Mouse (Mus musculus) liver, embryonic 14.5 days (tissue): ENCODE results near the gene Mest. TPM values are rescaled to one million over a fixed set of nuclear protein-coding genes. Genes with fewer than 3 reads are reported as not detected.

ENCODE experiments used
- ATAC-seq: fragments of 200-750 bp; cut with Nextera tagmentation; 2 replicates; pipeline ENCODE4 v1.8.0; 2017; ENCODE audit warnings: moderate number of reproducible peaks, mild to moderate bottlenecking, moderate library complexity; ENCODE audit not compliant: insufficient read depth
- DNase-seq, 3 experiments: peaks; one replicate each; pipeline ENCODE4 v3.0.0-alpha.2; 2012 to 2013; ENCODE audit warnings: low read depth in 3 of 3, low spot score in 3 of 3
- H3K27ac ChIP-seq: fragments of 300-500 bp; sonication (generic); 2 replicates; pipeline ENCODE4 v1.5.1; 2014; ENCODE audit warnings: moderate library complexity, mild to moderate bottlenecking, control low read depth, inconsistent platforms
- H3K27me3 ChIP-seq: fragments of 300-500 bp; sonication (generic); 2 replicates; pipeline ENCODE4 v1.6.1; 2014; ENCODE audit warnings: mild to moderate bottlenecking, low read length, moderate library complexity; ENCODE audit not compliant: control insufficient read depth, insufficient read depth
- H3K36me3 ChIP-seq: fragments of 300-500 bp; sonication (generic); replicated peaks from 2 replicates; pipeline ENCODE4 v1.6.1; 2014; ENCODE audit warnings: low read depth; ENCODE audit not compliant: control insufficient read depth, insufficient read depth
- H3K4me1 ChIP-seq, 2 experiments: fragments of 200-500 bp in 1 of 2; fragments of 300-500 bp in 1 of 2; sonication (generic) in 1 of 2; replicated peaks; 2 replicates each; pipeline ENCODE4 v1.6.1; 2012 to 2014; ENCODE audit warnings: antibody characterized with exemption in 1 of 2, inconsistent platforms in 1 of 2, low read length in 1 of 2; ENCODE audit not compliant: control insufficient read depth in 2 of 2, insufficient read depth in 2 of 2
- H3K4me2 ChIP-seq: fragments of 300-500 bp; sonication (generic); 2 replicates; pipeline ENCODE4 v1.6.1; 2014; ENCODE audit warnings: low read depth, mild to moderate bottlenecking, control low read depth, moderate library complexity
- H3K4me3 ChIP-seq, 2 experiments: fragments of 200-500 bp in 1 of 2; fragments of 300-500 bp in 1 of 2; sonication (generic) in 1 of 2; 2 replicates each; pipeline ENCODE4 v1.5.1; 2012 to 2014; ENCODE audit warnings: low read depth in 2 of 2, low read length in 2 of 2, mild to moderate bottlenecking in 2 of 2, control low read depth in 1 of 2, inconsistent platforms in 1 of 2, moderate library complexity in 1 of 2; ENCODE audit not compliant: insufficient read depth in 1 of 2
- H3K9ac ChIP-seq: fragments of 300-500 bp; sonication (generic); replicated peaks from 2 replicates; pipeline ENCODE4 v1.6.1; 2014; ENCODE audit warnings: mild to moderate bottlenecking, control low read depth, moderate library complexity
- H3K9me3 ChIP-seq: fragments of 300-500 bp; sonication (generic); 2 replicates; pipeline ENCODE4 v1.6.1; 2016; ENCODE audit warnings: low read length, mixed read lengths; ENCODE audit not compliant: control insufficient read depth
- CTCF ChIP-seq: IDR thresholded peaks from 2 replicates; pipeline ENCODE4 v1.5.1; 2016; ENCODE audit warnings: antibody characterized with exemption, low read depth, control low read depth
- EP300 ChIP-seq: IDR thresholded peaks from 2 replicates; pipeline ENCODE4 v1.6.1; 2016; ENCODE audit warnings: antibody characterized with exemption, low read depth
- WGBS: fragments of 180-500 bp; shearing (Covaris S2); extraction: QIAGEN DNeasy Blood & Tissue Kit; methylation state at CpG from one replicate; pipeline ENCODE4 v1.1.7; 2014; ENCODE audit not compliant: insufficient replicate concordance; 5-methylcytosine and 5-hydroxymethylcytosine counted together
- polyA plus RNA-seq, 2 experiments: library from polyadenylated mRNA; depleted of rRNA in 1 of 2; stranded (reverse) in 1 of 2; unstranded in 1 of 2; fragments of >200 nt; fragmentation: Nextera tagmentation in 1 of 2; extraction: Ambion mirVana in 1 of 2; gene quantifications; 2 replicates each; pipeline versions ENCODE4 v1.2.1 to v1.2.3; 2012 to 2014

Gene Mest
- polyA plus RNA-seq, 2 experiments = 116 to 169 TPM

DNA sequence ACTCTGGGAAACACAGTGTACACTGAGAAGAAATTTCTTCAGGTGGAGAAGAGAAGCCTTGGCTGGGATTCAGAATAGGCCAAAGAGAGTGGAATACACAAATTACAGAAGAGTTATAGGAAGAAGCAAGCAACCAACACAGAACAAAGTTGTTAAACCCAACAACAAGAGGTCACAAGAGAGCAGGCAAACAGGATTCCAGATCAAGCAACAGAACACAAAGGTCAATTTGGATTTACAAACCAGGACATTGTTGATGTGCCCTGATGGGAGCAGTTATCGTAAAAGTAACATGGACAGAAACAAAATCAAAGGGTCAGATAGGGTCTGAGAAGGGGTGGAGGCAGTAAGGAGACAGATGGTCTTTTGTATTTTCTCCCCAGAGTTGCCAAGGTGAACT lies 38.8 kb upstream of the Mest start:
- no peak for DNase-seq

DNA sequence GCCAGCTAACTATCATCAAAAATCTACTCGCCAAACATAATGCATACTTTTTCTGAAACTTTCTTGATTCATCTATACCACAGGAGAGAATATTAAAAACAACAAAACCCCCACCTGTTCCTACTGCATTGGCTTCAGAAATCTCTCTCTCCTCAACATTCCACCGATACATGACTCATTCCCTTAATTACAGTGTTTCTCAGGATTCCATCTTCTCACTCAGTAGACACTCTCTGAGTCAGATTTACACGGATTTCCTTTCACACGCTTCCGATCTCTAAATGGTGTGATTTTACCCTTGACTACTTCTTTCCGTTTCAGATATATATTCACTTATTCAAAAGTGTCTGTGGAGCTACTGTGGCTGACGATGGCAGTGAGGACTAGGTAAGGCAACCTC lies 36.1 kb upstream of the Mest start:
- Histone ChIP-seq H3K9ac (no peak overlapping the region), H3K36me3 (no peaks in the 10 kb centered on the region), H3K9me3 (no peaks in the 10 kb centered on the region), H3K27me3 (no peaks in the 10 kb centered on the region), H3K4me1 (peaks cover 2 to 10% of the 10 kb centered on the region in 2 experiments; a peak in 3 of 4 replicates), H3K4me2 (no peak overlapping the region), H3K4me3 (no peak overlapping the region), H3K27ac (no peak overlapping the region)
- 78% methylated on average over 7 of the region's 7 CpGs for WGBS
- TF ChIP-seq EP300 = no peak
- no peak for TF ChIP-seq CTCF
- DNase-seq (no peak), ATAC-seq (no peak)

More for the DNA sequence above, 38.8 kb upstream of the Mest start:
- Histone ChIP-seq H3K27me3 (no peaks in the 10 kb centered on the region), H3K4me3 (no peak overlapping the region), H3K9me3 (no peaks in the 10 kb centered on the region), H3K36me3 (no peaks in the 10 kb centered on the region), H3K4me1 (peaks cover 2 to 14% of the 10 kb centered on the region in 2 experiments; a peak in 3 of 4 replicates), H3K9ac (no peak overlapping the region), H3K27ac (no peak overlapping the region), H3K4me2 (no peak overlapping the region)
- 69% methylated on average over 1 of the region's 1 CpGs for WGBS
- TF ChIP-seq EP300 (no peak), CTCF (no peak)
- no peak for ATAC-seq

DNA sequence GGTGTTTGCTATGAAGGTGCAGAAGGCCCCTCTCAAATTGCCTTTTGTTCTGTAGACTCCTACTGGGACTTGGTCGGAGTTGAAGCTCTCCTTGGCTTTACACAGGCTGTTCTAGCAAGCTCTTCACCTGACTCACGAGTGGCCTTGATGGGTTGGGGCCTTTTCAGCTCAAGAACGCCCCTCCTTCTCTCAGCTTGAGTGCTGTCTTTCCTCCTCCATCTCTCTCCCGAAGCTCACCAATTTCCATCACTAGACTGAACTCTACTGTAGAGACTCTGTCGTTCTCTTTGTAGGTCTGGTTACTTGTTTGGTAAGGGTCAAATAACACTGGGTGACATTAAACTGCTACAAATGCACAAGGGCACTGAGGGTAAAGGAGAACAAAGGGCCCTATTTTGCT lies 30.5 kb upstream of the Mest start:
- ATAC-seq (0 out of 2 replicates have a peak, but pooled peaks have one; percentile 2), DNase-seq (no peak)
- WGBS = 59% methylated on average over 5 of the region's 5 CpGs
- Histone ChIP-seq H3K9me3 (no peaks in the 10 kb centered on the region), H3K4me1 (peaks cover 3 to 7% of the 10 kb centered on the region in 2 experiments), H3K9ac (peak overlapping the region; percentile 70), H3K36me3 (no peaks in the 10 kb centered on the region), H3K4me2 (peak overlapping the region; percentile 77), H3K27ac (no peak overlapping the region; the same call in 1 of the 2 replicates), H3K27me3 (no peaks in the 10 kb centered on the region), H3K4me3 (peak overlapping the region; percentile 71 to 96)
- TF ChIP-seq CTCF (no peak), EP300 (no peak)

DNA sequence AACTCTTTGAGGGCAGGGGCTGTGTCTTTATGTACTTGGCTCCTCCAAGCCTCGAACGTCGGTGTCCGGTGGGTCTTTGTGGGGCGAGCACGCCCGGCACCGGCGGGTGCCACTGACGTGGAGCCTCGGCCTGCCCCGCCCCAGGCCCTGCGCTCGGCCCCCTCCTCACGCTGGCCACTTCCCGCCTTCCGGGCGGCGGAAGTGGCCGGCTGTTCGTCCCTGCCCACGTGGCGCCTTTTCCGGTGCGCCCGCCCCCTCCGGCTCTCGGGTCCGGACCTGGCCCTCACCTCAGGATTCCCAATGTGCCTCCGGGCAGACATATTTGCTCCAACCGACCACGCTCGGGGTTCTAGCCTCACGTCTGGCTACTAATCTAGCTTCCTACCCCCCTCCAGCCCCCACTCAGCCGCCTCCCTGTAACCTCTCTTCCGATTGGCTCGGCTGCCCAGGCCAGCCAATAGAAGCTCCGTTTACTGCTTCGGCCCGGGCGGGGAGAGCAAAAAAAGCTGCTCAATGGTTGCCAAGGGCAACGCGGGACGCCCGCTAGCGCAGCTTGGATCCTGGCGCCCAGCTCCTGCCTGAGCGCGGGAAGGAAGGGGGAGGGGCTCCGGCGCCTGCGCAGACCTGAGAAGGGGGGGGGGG lies 29.9 kb upstream of the Mest start, which contains the start of gene Cep41:
Gene Cep41 (minus strand): TSS at position 400 of the 642 bp plus-strand sequence.
- Histone ChIP-seq H3K27me3 (no peaks in the 10 kb centered on the region), H3K27ac (peak within 1 kb of the TSS; percentile 18), H3K9ac (peak within 1 kb of the TSS; percentile 70), H3K4me1 (peaks cover 3 to 7% of the 10 kb centered on the region in 2 experiments), H3K9me3 (no peaks in the 10 kb centered on the region), H3K36me3 (no peaks in the 10 kb centered on the region), H3K4me3 (peak within 1 kb of the TSS; percentile 71 to 96), H3K4me2 (peak within 1 kb of the TSS; percentile 77)
- TF ChIP-seq EP300 = peak; percentile 50; the same call in 1 of the 2 replicates
- TF ChIP-seq CTCF = no peak
- ATAC-seq (peak; percentile 97), DNase-seq (peak; percentile 82 to 85 (median 84))
- under 1% methylated on average over 52 of the region's 52 CpGs for WGBS

DNA sequence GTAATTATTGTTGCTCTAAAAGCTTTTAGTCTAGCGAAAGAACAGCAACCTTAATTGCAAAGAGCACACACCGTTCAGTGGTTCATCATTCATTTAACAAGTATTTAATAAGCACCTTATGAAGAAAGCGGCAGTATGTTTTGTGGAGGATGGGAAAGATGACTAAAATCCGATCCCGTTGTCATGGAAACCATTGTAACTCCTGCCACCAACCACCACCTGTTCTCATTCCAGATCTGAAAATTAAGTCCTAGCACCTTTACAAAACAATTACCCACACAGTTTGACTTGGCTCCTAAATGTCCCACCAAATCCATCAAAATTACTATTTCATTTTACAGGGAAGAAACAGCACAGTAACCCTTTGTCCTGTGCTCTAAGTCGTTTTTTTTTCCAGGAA lies 29.1 kb upstream of the Mest start:
- Histone ChIP-seq H3K9me3 (no peaks in the 10 kb centered on the region), H3K9ac (peak overlapping the region; percentile 45), H3K27me3 (no peaks in the 10 kb centered on the region), H3K4me3 (peak overlapping the region in 1 of 2 experiments; percentile 71; a peak in 2 of 4 replicates), H3K27ac (no peak overlapping the region), H3K4me1 (peaks cover 3 to 7% of the 10 kb centered on the region in 2 experiments), H3K36me3 (no peaks in the 10 kb centered on the region), H3K4me2 (peak overlapping the region; percentile 77)
- DNase-seq = no peak
- 42% methylated on average over 6 of the region's 6 CpGs for WGBS
- TF ChIP-seq EP300 (no peak), CTCF (no peak)
- no peak for ATAC-seq
